Mouse (Mus musculus): ENCODE data around the gene Immp2l. TPM values are rescaled to one million over a fixed set of nuclear protein-coding genes. Genes with fewer than 3 reads are reported as not detected.
A peak's percentile ranks its signal among the peaks of the same experiment; 100 is the strongest.

Gene Immp2l
- polyA plus RNA-seq, 1 experiment from 2014 or later, result 16.3 TPM

- Histone ChIP-seq H3K9me3 (replicated peaks; ENCODE audit: control insufficient read depth, low read length) (no peaks in the 10 kb centered on the region), H3K36me3 (ENCODE audit: control insufficient read depth, insufficient read depth, low read length) (no peaks in the 10 kb centered on the region), H3K27me3 (ENCODE audit: control insufficient read depth, insufficient read depth, low read length) (no peaks in the 10 kb centered on the region), H3K4me2 (ENCODE audit: low read depth, low read length) (no peak overlapping the region), H3K4me3 (replicated peaks; ENCODE audit: low read length) (no peak overlapping the region), H3K27ac (ENCODE audit: low read length) (no peak overlapping the region), H3K9ac (ENCODE audit: low read length) (no peak overlapping the region), H3K4me1 (ENCODE audit: control insufficient read depth, insufficient read depth, low read length) (no peaks in the 10 kb centered on the region)
- 83% methylated on average over 2 of the region's 2 CpGs for WGBS
- ATAC-seq (ENCODE audit: insufficient read depth, low FRiP score), result no peak
Observed at GRCm38 (mm10) chr12:41521671-41522070, 497.8 kb downstream of the Immp2l start.

GRCm38 (mm10) chr12:41526688-41527087 lies 502.8 kb downstream of the Immp2l start:
- H3K27ac ChIP-seq (ENCODE audit: low read length), result no peak overlapping the region
- no peaks in the 10 kb centered on the region for H3K4me1 ChIP-seq (ENCODE audit: control insufficient read depth, insufficient read depth, low read length)
- H3K4me2 ChIP-seq (ENCODE audit: low read depth, low read length), result no peak overlapping the region
- H3K4me3 ChIP-seq (replicated peaks; ENCODE audit: low read length), result no peak overlapping the region
- H3K27me3 ChIP-seq (ENCODE audit: control insufficient read depth, insufficient read depth, low read length), result no peaks in the 10 kb centered on the region
- 75% methylated on average over 2 of the region's 2 CpGs for WGBS
- H3K36me3 ChIP-seq (ENCODE audit: control insufficient read depth, insufficient read depth, low read length), result no peaks in the 10 kb centered on the region
- no peak overlapping the region for H3K9ac ChIP-seq (ENCODE audit: low read length)
- H3K9me3 ChIP-seq (replicated peaks; ENCODE audit: control insufficient read depth, low read length), result no peaks in the 10 kb centered on the region
- ATAC-seq (ENCODE audit: insufficient read depth, low FRiP score), result no peak

- Histone ChIP-seq H3K36me3 (ENCODE audit: control insufficient read depth, insufficient read depth, low read length) (no peaks in the 10 kb centered on the region), H3K9ac (ENCODE audit: low read length) (no peak overlapping the region), H3K4me2 (ENCODE audit: low read depth, low read length) (no peak overlapping the region), H3K9me3 (replicated peaks; ENCODE audit: control insufficient read depth, low read length) (no peaks in the 10 kb centered on the region), H3K4me3 (replicated peaks; ENCODE audit: low read length) (no peak overlapping the region), H3K27me3 (ENCODE audit: control insufficient read depth, insufficient read depth, low read length) (no peaks in the 10 kb centered on the region), H3K27ac (ENCODE audit: low read length) (no peak overlapping the region), H3K4me1 (ENCODE audit: control insufficient read depth, insufficient read depth, low read length) (no peaks in the 10 kb centered on the region)
- no peak for ATAC-seq (ENCODE audit: insufficient read depth, low FRiP score)
- WGBS, result 68% methylated on average over 4 of the region's 4 CpGs
Observed at GRCm38 (mm10) chr12:41528410-41528809, 504.5 kb downstream of the Immp2l start.

GRCm38 (mm10) chr12:41539989-41540388 lies 516.1 kb downstream of the Immp2l start:
- Histone ChIP-seq H3K9me3 (replicated peaks; ENCODE audit: control insufficient read depth, low read length) (no peaks in the 10 kb centered on the region), H3K4me1 (ENCODE audit: control insufficient read depth, insufficient read depth, low read length) (no peaks in the 10 kb centered on the region), H3K27me3 (ENCODE audit: control insufficient read depth, insufficient read depth, low read length) (no peaks in the 10 kb centered on the region), H3K4me3 (replicated peaks; ENCODE audit: low read length) (no peak overlapping the region), H3K4me2 (ENCODE audit: low read depth, low read length) (no peak overlapping the region), H3K36me3 (ENCODE audit: control insufficient read depth, insufficient read depth, low read length) (no peaks in the 10 kb centered on the region), H3K9ac (ENCODE audit: low read length) (no peak overlapping the region), H3K27ac (ENCODE audit: low read length) (no peak overlapping the region)
- 88% methylated on average over 5 of the region's 5 CpGs for WGBS
- ATAC-seq (ENCODE audit: insufficient read depth, low FRiP score), result no peak

- no peak overlapping the region for H3K4me2 ChIP-seq (ENCODE audit: low read depth, low read length)
- 79% methylated on average over 4 of the region's 4 CpGs for WGBS
- H3K4me1 ChIP-seq (ENCODE audit: control insufficient read depth, insufficient read depth, low read length), result no peaks in the 10 kb centered on the region
- no peak overlapping the region for H3K27ac ChIP-seq (ENCODE audit: low read length)
- no peaks in the 10 kb centered on the region for H3K36me3 ChIP-seq (ENCODE audit: control insufficient read depth, insufficient read depth, low read length)
- no peak overlapping the region for H3K4me3 ChIP-seq (replicated peaks; ENCODE audit: low read length)
- ATAC-seq (ENCODE audit: insufficient read depth, low FRiP score), result no peak
- no peaks in the 10 kb centered on the region for H3K9me3 ChIP-seq (replicated peaks; ENCODE audit: control insufficient read depth, low read length)
- no peaks in the 10 kb centered on the region for H3K27me3 ChIP-seq (ENCODE audit: control insufficient read depth, insufficient read depth, low read length)
- no peak overlapping the region for H3K9ac ChIP-seq (ENCODE audit: low read length)
Observed at GRCm38 (mm10) chr12:41551578-41551977, 527.7 kb downstream of the Immp2l start.

GRCm38 (mm10) chr12:41557832-41558231 lies 533.9 kb downstream of the Immp2l start:
- H3K4me1 ChIP-seq (ENCODE audit: control insufficient read depth, insufficient read depth, low read length), result no peaks in the 10 kb centered on the region
- no peak overlapping the region for H3K4me2 ChIP-seq (ENCODE audit: low read depth, low read length)
- no peak overlapping the region for H3K9ac ChIP-seq (ENCODE audit: low read length)
- no peak overlapping the region for H3K4me3 ChIP-seq (replicated peaks; ENCODE audit: low read length)
- 39% methylated on average over 3 of the region's 3 CpGs for WGBS
- no peak overlapping the region for H3K27ac ChIP-seq (ENCODE audit: low read length)
- ATAC-seq (ENCODE audit: insufficient read depth, low FRiP score), result 0 out of 2 replicates have a peak, but pooled peaks have one; percentile 13
- H3K9me3 ChIP-seq (replicated peaks; ENCODE audit: control insufficient read depth, low read length), result no peaks in the 10 kb centered on the region
- no peaks in the 10 kb centered on the region for H3K36me3 ChIP-seq (ENCODE audit: control insufficient read depth, insufficient read depth, low read length)
- no peaks in the 10 kb centered on the region for H3K27me3 ChIP-seq (ENCODE audit: control insufficient read depth, insufficient read depth, low read length)

GRCm38 (mm10) chr12:41558956-41559735 lies 535.3 kb downstream of the Immp2l start:
- H3K27me3 ChIP-seq (ENCODE audit: control insufficient read depth, insufficient read depth, low read length), result no peaks in the 10 kb centered on the region
- no peak overlapping the region for H3K9ac ChIP-seq (ENCODE audit: low read length)
- no peak overlapping the region for H3K4me3 ChIP-seq (replicated peaks; ENCODE audit: low read length)
- WGBS, result 40% methylated on average over 5 of the region's 5 CpGs
- no peaks in the 10 kb centered on the region for H3K4me1 ChIP-seq (ENCODE audit: control insufficient read depth, insufficient read depth, low read length)
- H3K4me2 ChIP-seq (ENCODE audit: low read depth, low read length), result no peak overlapping the region
- peak; percentile 74; the same call in 1 of the 2 replicates for ATAC-seq (ENCODE audit: insufficient read depth, low FRiP score)
- peak overlapping the region; percentile 38; the same call in 1 of the 2 replicates for H3K27ac ChIP-seq (ENCODE audit: low read length)
- H3K9me3 ChIP-seq (replicated peaks; ENCODE audit: control insufficient read depth, low read length), result no peaks in the 10 kb centered on the region
- H3K36me3 ChIP-seq (ENCODE audit: control insufficient read depth, insufficient read depth, low read length), result no peaks in the 10 kb centered on the region

GRCm38 (mm10) chr12:41565540-41566432 lies 541.9 kb downstream of the Immp2l start:
- Histone ChIP-seq H3K36me3 (ENCODE audit: control insufficient read depth, insufficient read depth, low read length) (no peaks in the 10 kb centered on the region), H3K4me3 (replicated peaks; ENCODE audit: low read length) (0 out of 2 replicates have a peak overlapping the region, but pooled peaks have one; percentile 5), H3K9me3 (replicated peaks; ENCODE audit: control insufficient read depth, low read length) (no peaks in the 10 kb centered on the region), H3K4me2 (ENCODE audit: low read depth, low read length) (peak overlapping the region; percentile 32), H3K4me1 (ENCODE audit: control insufficient read depth, insufficient read depth, low read length) (0 out of 2 replicates have a peak, but pooled peaks cover 5% of the 10 kb centered on the region), H3K9ac (ENCODE audit: low read length) (peak overlapping the region; percentile 41; the same call in 1 of the 2 replicates), H3K27ac (ENCODE audit: low read length) (0 out of 2 replicates have a peak overlapping the region, but pooled peaks have one; percentile 7), H3K27me3 (ENCODE audit: control insufficient read depth, insufficient read depth, low read length) (no peaks in the 10 kb centered on the region)
- WGBS, result 11% methylated on average over 18 of the region's 18 CpGs
- peak; percentile 88 for ATAC-seq (ENCODE audit: insufficient read depth, low FRiP score)

GRCm38 (mm10) chr12:41566433-41566794 lies 542.5 kb downstream of the Immp2l start:
- ATAC-seq (ENCODE audit: insufficient read depth, low FRiP score), result no peak
- no peaks in the 10 kb centered on the region for H3K27me3 ChIP-seq (ENCODE audit: control insufficient read depth, insufficient read depth, low read length)
- no peaks in the 10 kb centered on the region for H3K9me3 ChIP-seq (replicated peaks; ENCODE audit: control insufficient read depth, low read length)
- no peak overlapping the region for H3K4me3 ChIP-seq (replicated peaks; ENCODE audit: low read length)
- peak overlapping the region; percentile 32 for H3K4me2 ChIP-seq (ENCODE audit: low read depth, low read length)
- 0 out of 2 replicates have a peak, but pooled peaks cover 5% of the 10 kb centered on the region for H3K4me1 ChIP-seq (ENCODE audit: control insufficient read depth, insufficient read depth, low read length)
- no peak overlapping the region for H3K27ac ChIP-seq (ENCODE audit: low read length)
- 0 out of 2 replicates have a peak overlapping the region, but pooled peaks have one; percentile 41 for H3K9ac ChIP-seq (ENCODE audit: low read length)
- no peaks in the 10 kb centered on the region for H3K36me3 ChIP-seq (ENCODE audit: control insufficient read depth, insufficient read depth, low read length)
- 24% methylated on average over 1 of the region's 1 CpGs for WGBS
